Mouse (Mus musculus): ENCODE measurements around the gene Tsc22d3.
"Not testable (repeated sequence)": the region's sequence is repeated elsewhere in the genome, so short reads cannot be mapped to it uniquely, and the experiment has no call there.

DNA sequence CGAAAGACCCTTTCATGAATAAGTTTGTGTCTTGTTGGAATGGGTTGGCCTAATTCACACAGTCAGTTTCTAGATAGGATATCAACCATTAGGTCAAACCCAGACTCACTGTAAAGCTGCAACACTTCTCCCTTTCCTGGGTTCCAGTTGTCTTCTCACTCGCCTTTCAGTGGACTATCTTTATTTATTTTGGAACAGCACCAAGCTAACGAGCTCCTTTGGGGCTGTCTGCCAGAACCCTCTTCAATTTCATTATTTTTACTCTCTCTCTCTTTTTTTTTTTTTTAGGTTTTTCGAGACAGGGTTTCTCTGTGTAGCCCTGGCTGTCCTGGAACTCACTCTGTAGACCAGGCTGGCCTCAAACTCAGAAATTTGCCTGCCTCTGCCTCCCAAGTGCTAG is 102.0 kb downstream of the Tsc22d3 start:
- TF ChIP-seq GATA1, TAL1 (IDR thresholded peaks at IDR 0.05; ENCODE audit: low read length): not testable (repeated sequence)
